Mouse (Mus musculus) MEL (cell line): ENCODE measurements at regions not wholly inside any gene's neighbourhood (a gene's known extent, or its start where the extent isn't known, plus 50 kb on each side); places are given as distances from the start of the nearest gene placed in this dataset.

Source experiments
- CTCF ChIP-seq, 3 experiments: IDR thresholded peaks in 2 of 3; conservative IDR thresholded peaks in 1 of 3; 2 replicates each; pipeline ENCODE4 v1.5.1; 2011 to 2012; ENCODE audit warnings: low read length in 3 of 3, low read depth in 2 of 3, mild to moderate bottlenecking in 2 of 3, improper control_type of control experiment in 1 of 3, inconsistent platforms in 1 of 3, mixed read lengths in 1 of 3, moderate library complexity in 1 of 3; ENCODE audit not compliant: control insufficient read depth in 1 of 3, insufficient read depth in 1 of 3, poor library complexity in 1 of 3, severe bottlenecking in 1 of 3
- ETS1 ChIP-seq: IDR thresholded peaks from 2 replicates; pipeline ENCODE4 v1.6.1; 2012; ENCODE audit warnings: low read depth, mild to moderate bottlenecking, inconsistent platforms, low read length, improper control_type of control experiment, moderate library complexity
- GATA1 ChIP-seq: IDR thresholded peaks from 2 replicates; pipeline ENCODE4 v1.6.1; 2011; ENCODE audit warnings: low read depth, low read length, improper control_type of control experiment
- KAT2A ChIP-seq: conservative IDR thresholded peaks from 2 replicates; pipeline ENCODE4 v1.6.1; 2012; ENCODE audit warnings: low read depth, low read length, improper control_type of control experiment, inconsistent platforms
- MAX ChIP-seq: IDR thresholded peaks from 2 replicates; pipeline ENCODE4 v1.6.1; 2011; ENCODE audit warnings: low read length, improper control_type of control experiment
- MXI1 ChIP-seq: IDR thresholded peaks from 2 replicates; pipeline ENCODE4 v1.6.1; 2011; ENCODE audit warnings: mild to moderate bottlenecking, low read depth, low read length, improper control_type of control experiment
- POLR2A ChIP-seq, 2 experiments: IDR thresholded peaks; 2 replicates each; pipeline ENCODE4 v1.6.1; 2011 to 2012; ENCODE audit warnings: low read length in 2 of 2, mild to moderate bottlenecking in 2 of 2, control low read depth in 1 of 2, improper control_type of control experiment in 1 of 2, low read depth in 1 of 2, moderate library complexity in 1 of 2; ENCODE audit not compliant: control insufficient read depth in 1 of 2, insufficient read depth in 1 of 2, poor library complexity in 1 of 2
- RAD21 ChIP-seq: IDR thresholded peaks from 2 replicates; pipeline ENCODE4 v1.6.1; 2011; ENCODE audit warnings: mild to moderate bottlenecking, low read depth, low read length, improper control_type of control experiment
- TAL1 ChIP-seq: IDR thresholded peaks from 2 replicates; pipeline ENCODE4 v1.6.1; 2012; ENCODE audit warnings: mild to moderate bottlenecking, inconsistent platforms, low read length, moderate library complexity, mixed read lengths
- TCF12 ChIP-seq: IDR thresholded peaks from 2 replicates; pipeline ENCODE4 v1.6.1; 2014; ENCODE audit warnings: low read depth, mild to moderate bottlenecking, inconsistent platforms, low read length, improper control_type of control experiment, moderate library complexity

- no peak for TF ChIP-seq ETS1
- TF ChIP-seq POLR2A (IDR thresholded peaks at IDR 0.05; ENCODE audit: control insufficient read depth in 1 of 2, insufficient read depth in 1 of 2, low read depth in 1 of 2, low read length in 2 of 2, poor library complexity in 1 of 2) = no peak
- no peak for TF ChIP-seq CTCF (IDR thresholded peaks at IDR 0.05 in 2 of 3, conservative IDR thresholded peaks at IDR 0.05 in 1 of 3; ENCODE audit: control insufficient read depth in 1 of 3, insufficient read depth in 1 of 3, low read depth in 2 of 3, low read length in 3 of 3, poor library complexity in 1 of 3, severe bottlenecking in 1 of 3)
- no peak for TF ChIP-seq MAX
- no peak for TF ChIP-seq MXI1
- TF ChIP-seq TAL1 = no peak
- TF ChIP-seq GATA1 = no peak
- no peak for TF ChIP-seq TCF12
- TF ChIP-seq RAD21 = no peak
- no peak for TF ChIP-seq KAT2A
Measured at GRCm38 (mm10) chr13:83126438-83126837, 377.4 kb upstream of the Mef2c start.
